ENCODE assay signal across 14 mouse cellular contexts in the genomic region with DNA sequence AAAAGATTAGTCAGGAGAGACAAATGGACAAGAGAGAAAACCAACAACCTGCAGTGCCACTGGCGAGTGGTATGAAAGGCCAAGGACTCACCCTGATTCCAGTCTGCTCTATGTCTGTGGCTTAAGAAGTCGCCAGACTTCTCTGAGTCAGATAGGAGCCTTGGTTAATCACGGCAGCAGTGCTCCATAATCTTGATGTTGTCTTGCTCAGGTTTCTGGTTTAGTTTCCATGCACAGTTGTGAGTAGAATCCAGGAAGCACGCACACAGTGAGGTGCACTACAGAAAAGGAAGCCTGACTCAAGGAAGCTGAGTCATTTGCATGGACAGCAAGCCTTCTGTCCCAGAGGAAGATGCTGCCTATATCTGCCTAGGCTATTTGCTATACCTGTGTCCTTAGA. TPM values are rescaled to one million over a fixed set of nuclear protein-coding genes. Genes with fewer than 3 reads are reported as not detected.
A peak's percentile ranks its signal among the peaks of the same experiment; 100 is the strongest.
DNase-seq lines count a peak whose midpoint lies in the region.
"Had no signal": no experiment of that assay in that cellular context is flagged by ENCODE, and none has a peak within 500 bp of the region (broad histone marks: within the 10 kb centered on the region; RNA-seq: fewer than 3 reads in every experiment).

No protein-coding gene starts in this region.

- DNase-seq in adrenal gland, adult 2 months: peak; percentile 4
- no peak for DNase-seq in adrenal gland, postnatal 4 days (ENCODE audit: low spot score in 2 of 2)
- peak; percentile 0 for DNase-seq in layer of hippocampus, adult 11-12 months (ENCODE audit: low spot score)
- no peak for DNase-seq in layer of hippocampus, postnatal 10 days (ENCODE audit: low spot score in 2 of 2)
- DNase-seq in 416B (ENCODE audit: low read depth): peak; percentile 56
- no peak for DNase-seq in B cell, adult 2 months
- DNase-seq: adrenal gland, postnatal 10 days; adrenal gland, postnatal 25 days; cerebellum, adult 11 months; cerebellum, adult 18-20 months; cerebellum, adult 8-10 months; cerebellum, adult 9-11 months; cerebellum, postnatal 14 days; embryo, embryonic 11 days had no signal

RNA-seq across cellular contexts. Expression of a gene that starts 37.9 kb away (rescaled TPM):
- 10 to 100 TPM; 78.3 to 80.9 TPM for total RNA-seq in adrenal gland, adult 2 months (2021)
- 7.9 and 8.3 TPM in 2 replicates for polyA plus RNA-seq in adrenal gland, adult 2 months (2012; rRNA removed)
- total RNA-seq in adrenal gland, postnatal 4 days (2021): 10 to 100 TPM; 49.2 to 50.1 TPM
- total RNA-seq in layer of hippocampus, postnatal 10 days (2021): 10 to 100 TPM; 82.0 to 84.3 TPM

Comparison
In these comparisons a context has a peak if more than half of its experiments do, and no peak if none do; other contexts are left out.
1. DNase-seq: peak in adrenal gland, adult 2 months (single experiment), layer of hippocampus, adult 11-12 months (single experiment) and 416B (single experiment); none in adrenal gland, postnatal 4 days (0 of 2), layer of hippocampus, postnatal 10 days (0 of 2) and B cell, adult 2 months (0 of 2).